Mouse (Mus musculus): ENCODE results near the gene Zfp93. TPM values are rescaled to one million over a fixed set of nuclear protein-coding genes. Genes with fewer than 3 reads are reported as not detected.
A peak's percentile ranks its signal among the peaks of the same experiment; 100 is the strongest.

Zfp93 gene
- polyA plus RNA-seq, 1 experiment from 2014 or later, result 9.7 TPM

- Histone ChIP-seq H3K4me3 (ENCODE audit: low read depth, low read length) (no peak overlapping the region), H3K9me3 (ENCODE audit: control insufficient read depth, low read depth, low read length) (no peaks in the 10 kb centered on the region), H3K27ac (ENCODE audit: low read length) (no peak overlapping the region), H3K36me3 (ENCODE audit: control insufficient read depth, insufficient read depth, low read length) (peaks cover 45% of the 10 kb centered on the region), H3K4me2 (replicated peaks; ENCODE audit: low read depth, low read length) (no peak overlapping the region), H3K27me3 (ENCODE audit: control insufficient read depth, insufficient read depth, low read length) (no peaks in the 10 kb centered on the region), H3K9ac (replicated peaks; ENCODE audit: low read depth, low read length) (no peak overlapping the region), H3K4me1 (ENCODE audit: control insufficient read depth, insufficient read depth, low read length) (peaks cover 9% of the 10 kb centered on the region)
- 92% methylated on average over 7 of the region's 7 CpGs for WGBS
- ATAC-seq (ENCODE audit: insufficient number of reproducible peaks, insufficient read depth, low FRiP score, low read depth), result no peak
These were observed 26.2 kb downstream of the Zfp93 start for GRCm38 (mm10) chr7:24296386-24296785.

- no peak for ATAC-seq (ENCODE audit: insufficient number of reproducible peaks, insufficient read depth, low FRiP score, low read depth)
- H3K27me3 ChIP-seq (ENCODE audit: control insufficient read depth, insufficient read depth, low read length), result no peaks in the 10 kb centered on the region
- H3K9me3 ChIP-seq (ENCODE audit: control insufficient read depth, low read depth, low read length), result no peaks in the 10 kb centered on the region
- H3K4me1 ChIP-seq (ENCODE audit: control insufficient read depth, insufficient read depth, low read length), result peaks cover 9% of the 10 kb centered on the region
- H3K4me3 ChIP-seq (ENCODE audit: low read depth, low read length), result peak overlapping the region; percentile 76; the same call in 1 of the 2 replicates
- H3K27ac ChIP-seq (ENCODE audit: low read length), result no peak overlapping the region
- H3K4me2 ChIP-seq (replicated peaks; ENCODE audit: low read depth, low read length), result peak overlapping the region; percentile 74
- WGBS, result 92% methylated on average over 15 of the region's 15 CpGs
- H3K36me3 ChIP-seq (ENCODE audit: control insufficient read depth, insufficient read depth, low read length), result peaks cover 33% of the 10 kb centered on the region
- no peak overlapping the region for H3K9ac ChIP-seq (replicated peaks; ENCODE audit: low read depth, low read length)
These were observed 27.3 kb downstream of the Zfp93 start for GRCm38 (mm10) chr7:24297361-24298095.

- Histone ChIP-seq H3K27me3 (ENCODE audit: control insufficient read depth, insufficient read depth, low read length) (no peaks in the 10 kb centered on the region), H3K36me3 (ENCODE audit: control insufficient read depth, insufficient read depth, low read length) (peaks cover 35% of the 10 kb centered on the region), H3K4me1 (ENCODE audit: control insufficient read depth, insufficient read depth, low read length) (peaks cover 9% of the 10 kb centered on the region), H3K4me2 (replicated peaks; ENCODE audit: low read depth, low read length) (peak overlapping the region; percentile 74), H3K4me3 (ENCODE audit: low read depth, low read length) (peak overlapping the region; percentile 76), H3K9ac (replicated peaks; ENCODE audit: low read depth, low read length) (peak overlapping the region; percentile 74), H3K27ac (ENCODE audit: low read length) (peak overlapping the region; percentile 92), H3K9me3 (ENCODE audit: control insufficient read depth, low read depth, low read length) (no peaks in the 10 kb centered on the region)
- WGBS, result under 1% methylated on average over 12 of the region's 12 CpGs
- ATAC-seq (ENCODE audit: insufficient number of reproducible peaks, insufficient read depth, low FRiP score, low read depth), result no peak
These were observed 28.4 kb downstream of the Zfp93 start for GRCm38 (mm10) chr7:24298635-24298972.

GRCm38 (mm10) chr7:24298973-24299708, 28.9 kb downstream of the Zfp93 start:
- ATAC-seq (ENCODE audit: insufficient number of reproducible peaks, insufficient read depth, low FRiP score, low read depth), result peak; percentile 90
- Histone ChIP-seq H3K36me3 (ENCODE audit: control insufficient read depth, insufficient read depth, low read length) (peaks cover 29% of the 10 kb centered on the region), H3K4me1 (ENCODE audit: control insufficient read depth, insufficient read depth, low read length) (peaks cover 9% of the 10 kb centered on the region), H3K4me3 (ENCODE audit: low read depth, low read length) (peak overlapping the region; percentile 76), H3K4me2 (replicated peaks; ENCODE audit: low read depth, low read length) (peak overlapping the region; percentile 74), H3K27me3 (ENCODE audit: control insufficient read depth, insufficient read depth, low read length) (no peaks in the 10 kb centered on the region), H3K27ac (ENCODE audit: low read length) (peak overlapping the region; percentile 92), H3K9ac (replicated peaks; ENCODE audit: low read depth, low read length) (peak overlapping the region; percentile 74), H3K9me3 (ENCODE audit: control insufficient read depth, low read depth, low read length) (no peaks in the 10 kb centered on the region)
- whole genome bisulfite sequencing, result under 1% methylated on average over 47 of the region's 47 CpGs

GRCm38 (mm10) chr7:24299823-24300481, 29.7 kb downstream of the Zfp93 start:
- peak overlapping the region; percentile 92 for H3K27ac ChIP-seq (ENCODE audit: low read length)
- no peaks in the 10 kb centered on the region for H3K27me3 ChIP-seq (ENCODE audit: control insufficient read depth, insufficient read depth, low read length)
- H3K4me1 ChIP-seq (ENCODE audit: control insufficient read depth, insufficient read depth, low read length), result peaks cover 9% of the 10 kb centered on the region
- peak; percentile 28; the same call in 1 of the 2 replicates for ATAC-seq (ENCODE audit: insufficient number of reproducible peaks, insufficient read depth, low FRiP score, low read depth)
- no peaks in the 10 kb centered on the region for H3K9me3 ChIP-seq (ENCODE audit: control insufficient read depth, low read depth, low read length)
- H3K36me3 ChIP-seq (ENCODE audit: control insufficient read depth, insufficient read depth, low read length), result peaks cover 22% of the 10 kb centered on the region
- H3K4me2 ChIP-seq (replicated peaks; ENCODE audit: low read depth, low read length), result peak overlapping the region; percentile 74
- WGBS, result 2% methylated on average over 18 of the region's 18 CpGs
- H3K4me3 ChIP-seq (ENCODE audit: low read depth, low read length), result peak overlapping the region; percentile 76
- peak overlapping the region; percentile 36; the same call in 1 of the 2 replicates for H3K9ac ChIP-seq (replicated peaks; ENCODE audit: low read depth, low read length)

- no peaks in the 10 kb centered on the region for H3K9me3 ChIP-seq (ENCODE audit: control insufficient read depth, low read depth, low read length)
- H3K27ac ChIP-seq (ENCODE audit: low read length), result peak within 1 kb of the TSS; percentile 76
- peaks cover 13% of the 10 kb centered on the region for H3K36me3 ChIP-seq (ENCODE audit: control insufficient read depth, insufficient read depth, low read length)
- 3% methylated on average over 13 of the region's 13 CpGs for WGBS
- 0 out of 2 replicates have a peak within 1 kb of the TSS, but pooled peaks have one; percentile 36 for H3K9ac ChIP-seq (replicated peaks; ENCODE audit: low read depth, low read length)
- no peaks in the 10 kb centered on the region for H3K27me3 ChIP-seq (ENCODE audit: control insufficient read depth, insufficient read depth, low read length)
- H3K4me2 ChIP-seq (replicated peaks; ENCODE audit: low read depth, low read length), result peak within 1 kb of the TSS; percentile 74
- H3K4me1 ChIP-seq (ENCODE audit: control insufficient read depth, insufficient read depth, low read length), result peaks cover 9% of the 10 kb centered on the region
- H3K4me3 ChIP-seq (ENCODE audit: low read depth, low read length), result peak within 1 kb of the TSS; percentile 76
- ATAC-seq (ENCODE audit: insufficient number of reproducible peaks, insufficient read depth, low FRiP score, low read depth), result peak; percentile 75
These were observed 30.6 kb downstream of the Zfp93 start, which contains the start of gene Zfp61 for GRCm38 (mm10) chr7:24300771-24301282. Gene Zfp61, minus strand, starts transcription at chr7:24301232.

- no peak for ATAC-seq (ENCODE audit: insufficient number of reproducible peaks, insufficient read depth, low FRiP score, low read depth)
- Histone ChIP-seq H3K4me2 (replicated peaks; ENCODE audit: low read depth, low read length) (peak overlapping the region; percentile 77), H3K9me3 (ENCODE audit: control insufficient read depth, low read depth, low read length) (no peaks in the 10 kb centered on the region), H3K27me3 (ENCODE audit: control insufficient read depth, insufficient read depth, low read length) (no peaks in the 10 kb centered on the region), H3K4me1 (ENCODE audit: control insufficient read depth, insufficient read depth, low read length) (peaks cover 5% of the 10 kb centered on the region; the same call in 1 of the 2 replicates), H3K36me3 (ENCODE audit: control insufficient read depth, insufficient read depth, low read length) (peaks cover 7% of the 10 kb centered on the region; the same call in 1 of the 2 replicates), H3K27ac (ENCODE audit: low read length) (peak overlapping the region; percentile 62), H3K9ac (replicated peaks; ENCODE audit: low read depth, low read length) (peak overlapping the region; percentile 31), H3K4me3 (ENCODE audit: low read depth, low read length) (peak overlapping the region; percentile 45)
- WGBS, result 23% methylated on average over 29 of the region's 29 CpGs
These were observed 45.7 kb downstream of the Zfp93 start for GRCm38 (mm10) chr7:24315726-24316566.

Data from stomach, embryonic 14.5 days (tissue).